Mouse (Mus musculus) megakaryocyte, embryonic 14.5 days (primary cell): Measurements from ENCODE around the gene Kat2b.

Source experiments
- FLI1 ChIP-seq: IDR thresholded peaks from 2 replicates; pipeline ENCODE4 v1.6.1; 2012; ENCODE audit warnings: low read length, inconsistent platforms, mixed read lengths
- GATA1 ChIP-seq: IDR thresholded peaks from 3 replicates; pipeline ENCODE4 v1.6.1; 2012; ENCODE audit warnings: mixed read lengths, low read length, inconsistent platforms, borderline replicate concordance

- TF ChIP-seq GATA1 (no peak), FLI1 (no peak)
Observed at GRCm38 (mm10) chr17:53656369-53656860, 89.8 kb downstream of the Kat2b start.
